Mouse (Mus musculus): ENCODE results near the gene Ier5l.

Gene Ier5l

DNA sequence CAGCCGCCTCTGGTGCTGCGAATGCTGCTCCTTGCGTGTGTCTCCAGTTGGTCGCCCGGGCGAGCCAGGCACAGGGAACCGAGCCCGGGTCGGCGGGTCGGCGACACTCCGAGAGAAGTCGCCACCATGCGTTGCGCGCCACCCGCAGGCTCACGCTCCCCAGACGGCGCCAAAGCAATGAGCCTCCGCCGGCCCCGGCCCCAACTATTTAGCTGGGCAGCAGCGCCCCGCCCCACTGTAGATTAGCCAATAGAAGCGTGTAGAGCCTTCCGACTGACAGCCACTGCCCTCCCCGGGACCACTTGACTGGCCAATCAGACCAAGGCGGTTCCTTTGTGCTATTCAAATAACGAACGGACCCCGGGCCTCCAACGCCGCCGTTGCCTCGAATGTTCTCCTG, at the start of gene Ier5l:
Ier5l (minus strand) TSS at position 181 of the 400 bp plus-strand sequence.
- DNase-seq, result peak; percentile 93

DNA sequence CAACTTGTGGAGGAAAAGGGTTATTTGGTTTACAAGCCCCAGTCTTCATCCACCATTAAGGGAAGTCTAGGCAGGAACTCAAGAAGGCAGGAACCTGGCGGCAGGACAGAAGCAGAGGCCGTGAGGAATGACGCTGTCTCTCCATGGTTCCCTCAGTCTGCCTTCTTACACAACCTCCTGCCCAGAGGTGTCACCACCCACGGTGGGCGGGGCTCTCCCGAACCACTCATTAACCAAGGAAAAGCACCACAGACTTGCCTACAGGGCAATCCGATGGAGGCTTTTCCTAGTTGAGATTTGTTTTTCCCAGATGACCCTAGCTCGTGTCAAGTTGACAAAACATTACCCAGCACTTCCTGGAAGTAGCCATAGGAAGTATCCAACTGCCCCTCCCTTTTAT, 49.7 kb upstream of the Ier5l start:
- DNase-seq, result no peak

DNA sequence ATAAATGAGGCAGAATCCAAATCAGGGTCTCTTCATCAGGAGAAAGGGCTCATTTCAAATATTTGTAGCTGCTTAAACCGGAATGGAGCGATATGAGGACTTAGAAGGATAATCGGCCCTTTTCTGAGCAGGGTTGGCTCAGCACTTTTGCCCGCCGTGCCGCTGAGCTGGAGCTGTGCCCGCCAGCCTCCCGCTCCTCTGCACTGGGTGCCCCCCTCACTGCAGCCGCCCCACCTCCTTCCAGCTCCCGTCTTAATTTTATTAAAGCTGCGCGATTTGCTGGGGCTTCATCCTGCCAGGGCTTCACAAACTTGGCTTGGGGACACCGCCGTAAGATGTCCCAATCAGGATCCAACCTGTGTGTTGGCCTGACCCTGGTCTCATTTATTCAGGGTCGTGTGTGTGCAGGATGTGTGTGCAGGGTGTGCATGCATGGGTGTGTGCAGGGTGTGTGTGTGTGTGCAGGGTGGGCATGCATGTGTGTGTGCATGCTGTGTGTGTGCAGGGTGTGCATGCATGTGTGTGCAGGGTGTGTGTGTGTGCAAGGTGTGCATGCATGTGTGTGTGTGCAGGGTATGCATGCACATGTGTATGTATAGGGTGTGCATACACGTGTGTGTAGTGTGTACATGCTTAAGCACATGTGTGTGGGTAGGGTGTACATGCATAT, 36.8 kb upstream of the Ier5l start:
- peak; percentile 53 for DNase-seq

DNA sequence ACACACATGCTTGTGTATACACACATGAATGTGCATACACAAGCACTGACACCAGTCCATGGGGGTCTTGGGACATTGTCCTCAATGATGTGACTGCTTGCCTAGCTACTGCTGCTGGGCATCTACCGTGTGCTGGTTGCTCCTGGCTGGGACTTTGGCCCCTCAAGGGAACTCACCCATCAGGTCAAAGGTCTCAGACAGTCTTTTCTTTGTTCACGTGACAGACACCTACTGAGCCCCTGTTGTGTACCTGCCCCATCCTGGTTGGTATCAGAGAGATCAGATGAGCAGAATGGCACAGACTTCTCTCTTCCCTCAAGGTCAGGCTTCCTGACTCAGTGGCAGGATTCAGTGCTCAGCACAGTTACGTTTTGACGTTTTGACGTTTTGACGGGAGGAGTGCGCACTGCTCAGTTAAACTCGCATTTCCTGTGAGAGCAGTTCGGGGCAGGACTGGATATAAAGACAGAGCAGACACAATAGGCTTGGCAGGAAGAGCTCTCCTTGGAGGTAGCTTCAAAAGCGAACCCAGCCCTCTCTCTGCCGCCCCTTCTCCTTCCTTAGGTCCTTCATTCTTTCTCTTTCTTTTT, 33.2 kb upstream of the Ier5l start:
- DNase-seq, result no peak

DNA sequence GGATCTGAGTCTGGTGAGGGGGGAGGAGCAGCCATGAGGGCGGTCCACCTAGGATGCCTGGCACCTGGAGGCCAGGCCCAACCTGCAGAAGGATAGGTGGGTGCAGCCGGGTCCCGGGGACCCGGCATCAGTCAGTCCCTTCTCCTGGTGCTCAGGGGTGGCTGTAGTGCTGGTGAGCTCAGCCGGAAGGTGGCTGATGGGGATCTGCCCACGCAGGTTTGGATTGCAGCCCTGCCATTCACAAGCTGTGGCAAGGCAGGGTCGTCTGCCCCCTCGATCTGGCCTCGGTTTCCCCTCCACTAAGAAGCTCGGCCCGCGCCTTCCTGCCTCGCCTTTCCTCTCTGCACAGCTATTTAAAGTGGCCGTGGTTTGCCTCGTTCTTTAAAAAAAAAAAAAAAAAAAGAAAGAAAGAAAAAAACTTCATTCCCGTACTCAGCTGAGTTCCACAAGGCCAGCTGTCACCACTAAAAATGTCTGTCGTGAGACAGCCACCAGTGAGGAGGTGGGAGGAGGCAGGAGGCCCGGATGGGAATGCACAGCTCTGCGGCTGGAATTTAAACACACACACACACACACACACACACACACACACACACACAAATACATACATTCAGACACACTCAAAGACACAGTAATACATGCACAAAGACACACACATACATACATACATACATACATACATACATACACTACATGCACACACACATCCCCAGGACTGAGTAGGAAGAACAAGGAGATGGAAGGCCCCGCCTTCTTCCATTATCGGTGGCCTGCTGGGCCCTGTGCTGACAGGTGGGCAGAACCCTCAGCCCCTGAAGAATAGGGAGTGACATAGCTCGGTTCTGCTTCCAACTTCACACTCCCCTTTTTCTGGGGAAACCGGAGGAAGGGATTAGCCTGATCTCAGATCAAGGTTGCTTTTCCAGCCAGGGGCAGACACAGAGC, 29.9 kb upstream of the Ier5l start:
- peak; percentile 54 for DNase-seq

DNA sequence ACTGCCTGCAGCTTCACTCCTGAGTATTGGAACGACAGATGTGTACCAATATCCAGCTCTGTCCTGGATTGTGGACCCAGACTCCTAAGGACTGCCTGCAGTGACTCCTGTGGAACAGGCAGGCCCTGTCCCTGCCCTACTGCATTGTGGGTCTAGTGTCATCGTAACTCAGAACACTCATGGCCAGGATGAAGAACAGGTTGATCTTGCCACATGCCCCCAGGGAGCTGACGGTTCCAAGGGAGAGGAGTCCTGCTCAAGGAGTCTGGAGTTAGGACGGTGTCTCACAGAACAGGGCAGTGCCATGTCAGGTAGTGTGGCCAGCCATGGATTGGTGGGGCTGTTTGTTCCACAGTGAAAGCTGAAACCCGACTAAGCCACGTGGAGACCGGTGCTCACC, 27.7 kb upstream of the Ier5l start:
- DNase-seq, result no peak

DNA sequence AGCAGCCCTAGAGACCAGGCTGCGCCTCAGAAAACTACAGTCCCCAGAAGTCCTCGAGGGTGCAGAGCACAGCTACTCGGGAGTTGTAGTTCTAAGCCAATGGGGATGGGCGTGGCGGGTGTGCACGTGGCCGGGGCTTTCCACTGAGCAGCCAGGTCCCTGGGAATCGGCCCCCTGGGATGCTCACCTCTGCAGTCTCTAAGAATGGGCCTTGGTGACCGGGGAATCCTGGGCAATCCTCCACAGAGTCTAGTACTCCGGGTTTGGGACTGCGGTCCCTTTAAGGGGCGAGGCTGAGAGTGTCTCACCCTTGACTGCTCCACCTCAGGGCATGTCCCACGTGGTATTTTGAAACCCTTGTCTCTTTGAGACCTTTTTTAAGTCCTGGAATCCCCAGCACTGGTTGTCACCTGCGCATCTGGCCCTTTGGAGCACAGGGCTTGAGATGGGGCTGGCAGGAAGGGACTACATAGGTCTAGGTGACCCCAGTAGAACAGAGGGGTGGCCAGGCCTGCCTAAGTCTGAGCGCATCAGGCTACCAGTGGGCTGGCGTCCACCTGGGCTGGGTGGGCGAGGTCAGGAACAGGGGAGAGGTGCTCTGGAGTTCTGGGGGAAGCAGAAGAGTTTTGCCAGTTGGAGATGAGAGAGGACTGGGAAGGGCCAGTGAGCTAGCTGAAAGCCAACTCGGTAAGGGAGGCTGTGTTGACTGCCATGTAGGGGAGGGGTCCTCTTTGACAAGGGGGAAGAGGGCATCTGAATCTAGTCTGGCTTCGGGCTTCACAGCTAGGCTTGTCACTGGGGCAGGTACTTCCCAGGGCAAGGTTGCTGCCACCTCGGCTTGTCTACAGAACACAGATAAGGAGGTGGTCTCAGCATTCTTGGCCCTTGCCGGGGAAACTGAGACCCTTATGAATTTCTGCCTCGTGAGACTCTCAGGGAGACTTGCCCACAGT, 22.2 kb upstream of the Ier5l start:
- peak; percentile 68 for DNase-seq

DNA sequence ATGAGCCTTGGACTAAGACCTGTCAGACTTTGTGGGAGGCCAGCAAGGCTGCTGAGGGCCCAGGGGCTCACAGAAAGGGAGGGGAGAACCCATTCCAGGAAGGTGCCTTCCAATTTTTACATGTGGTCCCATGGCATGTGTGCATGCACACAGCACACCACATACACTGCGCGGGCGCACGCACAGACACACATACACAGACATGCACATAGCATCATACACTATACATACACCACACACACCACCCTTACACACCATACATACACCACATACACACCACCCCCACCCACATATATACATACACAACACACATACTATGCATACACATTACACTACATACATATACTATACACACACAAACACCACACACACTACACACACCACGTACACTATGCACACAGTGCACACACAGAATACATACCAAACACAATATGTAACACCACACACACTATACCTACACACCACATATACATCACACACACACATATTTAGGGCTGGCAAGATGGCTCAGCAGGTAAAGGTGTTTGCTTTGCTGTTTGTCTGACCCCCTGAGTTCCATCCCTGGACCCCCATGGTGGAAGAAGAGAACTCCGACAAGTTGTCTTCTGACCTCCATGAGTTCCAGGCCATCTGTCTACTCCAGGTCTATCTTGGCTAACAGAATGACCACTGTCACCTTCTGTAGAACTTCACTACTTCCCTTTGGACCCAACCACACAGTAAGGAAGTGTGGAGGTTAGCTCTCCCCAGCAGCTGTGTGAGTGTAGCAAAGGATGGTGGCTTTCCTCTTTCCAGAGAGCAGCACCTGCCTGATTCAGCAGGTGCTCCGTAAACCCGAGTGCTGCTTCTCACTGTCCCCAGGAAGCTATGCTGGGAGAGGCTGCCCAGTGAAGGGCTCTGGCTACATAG, 21.2 kb upstream of the Ier5l start:
- DNase-seq, result no peak

DNA sequence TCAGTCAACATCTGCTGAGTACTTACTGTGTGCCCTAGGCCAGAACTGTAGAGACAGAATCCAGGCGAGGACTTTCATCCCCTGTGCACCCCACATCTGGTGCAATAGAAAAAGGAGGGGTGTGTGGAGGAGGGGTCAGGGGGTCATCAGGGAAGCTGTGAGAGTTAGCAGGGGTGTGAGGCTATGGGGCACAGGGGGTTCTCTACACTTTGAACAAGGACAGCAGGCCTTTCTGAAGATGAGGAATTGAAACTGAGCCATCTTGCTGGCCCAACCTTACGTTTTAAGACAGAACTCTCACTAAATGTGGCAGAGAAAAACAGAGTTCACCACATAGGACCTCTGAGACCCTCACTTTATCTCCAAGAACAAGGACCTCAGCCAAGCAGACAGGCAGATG, 16.4 kb upstream of the Ier5l start:
- no peak for DNase-seq

DNA sequence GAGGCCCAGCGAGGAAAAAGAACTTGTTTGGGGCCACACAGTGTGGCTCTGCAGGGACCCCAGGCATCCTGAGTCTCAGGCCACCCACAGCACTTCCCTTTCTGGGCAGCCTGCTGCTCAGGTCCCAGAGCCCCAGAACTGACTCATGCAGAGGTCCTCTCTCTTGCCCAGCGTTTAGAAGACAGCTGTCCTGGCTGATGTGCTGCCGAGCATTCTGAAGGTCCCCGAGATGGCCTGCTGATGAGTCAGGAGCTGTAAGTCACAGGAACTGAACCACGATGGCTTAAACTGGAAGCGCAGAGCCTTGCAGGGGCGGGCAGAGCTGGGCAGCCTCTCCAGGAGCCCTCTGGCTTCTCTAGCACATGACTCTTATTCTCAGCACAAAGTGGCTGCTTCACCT, 13.6 kb upstream of the Ier5l start:
- DNase-seq, result no peak

DNA sequence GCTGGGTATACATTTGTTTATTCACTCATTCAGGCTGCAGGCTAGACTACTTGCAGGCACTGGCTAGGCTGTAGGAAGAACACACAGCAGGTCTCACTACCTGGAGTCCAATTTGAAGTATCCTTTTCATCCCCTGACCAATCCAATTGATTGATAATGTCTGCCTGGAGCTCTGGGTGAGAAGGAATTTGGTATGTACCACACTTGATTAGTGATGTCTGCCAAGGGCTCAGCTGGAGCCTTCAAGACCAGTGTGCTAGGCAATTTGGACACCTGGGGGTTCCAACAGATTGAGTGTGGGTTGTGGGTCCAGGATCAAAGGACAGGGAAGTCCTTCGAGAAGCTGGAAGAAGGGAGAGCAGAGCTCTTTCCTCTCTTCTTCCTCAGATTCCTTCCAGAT, 4.5 kb upstream of the Ier5l start:
- DNase-seq, result no peak

DNA sequence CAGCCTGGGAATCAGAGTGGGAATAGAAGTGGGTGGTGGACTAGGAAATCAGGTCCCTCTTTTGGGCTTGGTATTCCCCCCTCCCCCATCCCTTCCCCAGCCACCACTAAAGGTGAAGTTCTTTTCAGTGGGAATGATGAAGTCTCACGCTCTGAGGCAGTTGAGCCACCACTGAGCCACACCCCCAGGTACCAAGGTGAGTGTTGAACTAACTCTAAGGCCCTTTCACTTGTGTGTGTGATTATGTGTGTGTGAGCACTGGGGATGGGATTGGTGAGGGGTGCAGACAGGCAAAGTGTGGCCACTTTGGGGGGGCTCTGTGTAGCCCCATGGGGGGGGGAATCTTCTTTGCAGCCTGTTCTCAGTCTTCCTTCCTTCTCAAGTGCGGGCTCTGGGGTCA, 2.2 kb upstream of the Ier5l start:
- no peak for DNase-seq

DNA sequence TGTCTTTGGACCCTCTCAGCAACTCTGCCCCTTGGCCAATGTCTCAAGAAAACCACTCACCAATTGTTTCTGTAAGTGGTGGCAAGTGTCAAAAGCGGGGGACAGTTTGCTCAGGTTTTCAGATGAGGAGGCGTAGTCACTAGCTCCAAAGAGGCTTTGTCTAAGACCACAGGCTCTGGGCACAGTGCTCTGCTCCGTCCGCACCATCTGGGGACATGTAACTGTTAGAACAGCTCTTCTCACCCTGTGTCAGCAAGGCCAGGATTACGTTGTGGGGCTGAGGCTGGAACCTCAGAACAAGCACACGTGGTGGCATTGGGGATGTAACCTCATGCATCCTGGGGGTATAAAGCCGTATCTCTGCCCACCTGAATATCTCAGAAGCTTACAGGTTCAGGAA, 1.4 kb upstream of the Ier5l start:
- no peak for DNase-seq

DNA sequence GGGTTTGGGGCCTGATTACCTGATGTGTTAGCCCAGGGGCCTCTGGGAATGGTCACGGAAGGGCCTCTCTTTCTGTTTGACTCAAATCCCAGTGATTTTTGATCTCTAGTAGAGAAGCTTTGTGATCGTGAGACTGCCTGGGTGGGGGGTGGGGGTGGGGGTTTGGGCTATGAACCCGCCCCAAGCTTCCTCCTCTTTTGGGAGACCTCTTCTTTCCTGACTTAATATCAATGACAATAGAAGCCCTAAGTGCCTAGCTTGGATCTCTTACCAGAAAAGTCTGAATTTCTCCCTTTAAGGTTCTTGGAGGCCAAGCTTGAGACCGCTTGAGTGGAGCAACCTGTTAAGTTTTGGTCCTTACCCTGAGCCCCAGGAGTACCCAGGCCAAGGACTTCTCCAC, 757 bp upstream of the Ier5l start:
- DNase-seq, result no peak

DNA sequence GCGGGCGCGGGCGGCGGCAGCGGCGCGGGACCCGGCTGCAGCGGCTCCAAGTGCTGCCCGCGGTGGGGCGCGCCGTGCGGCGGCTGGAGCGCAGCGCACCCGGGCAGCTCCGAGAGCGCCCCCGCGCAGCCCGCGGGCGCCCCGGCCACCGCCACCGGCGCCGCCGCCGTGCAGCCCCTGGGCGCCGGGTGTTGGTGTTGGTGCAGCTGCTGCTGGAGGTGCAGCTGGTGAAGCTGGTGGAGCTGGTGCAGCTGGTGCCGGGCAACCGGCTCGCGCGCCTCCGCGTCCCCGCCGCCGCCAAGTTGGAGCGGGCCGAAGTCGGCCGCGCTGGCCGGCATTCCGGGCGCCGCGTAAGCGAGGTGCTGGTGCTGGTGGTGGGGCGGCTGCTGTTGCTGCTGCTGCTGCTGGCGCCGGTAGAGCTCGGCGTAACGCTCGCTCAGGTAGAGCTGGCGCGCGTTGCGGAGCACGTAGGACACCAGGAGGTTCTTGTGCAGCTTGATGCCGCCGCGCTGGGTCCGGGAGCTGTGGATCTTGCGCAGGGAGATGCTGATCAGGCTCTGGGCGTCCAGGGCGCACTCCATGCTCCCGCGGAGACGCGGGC, 488 bp downstream of the Ier5l start:
- DNase-seq, result no peak

DNA sequence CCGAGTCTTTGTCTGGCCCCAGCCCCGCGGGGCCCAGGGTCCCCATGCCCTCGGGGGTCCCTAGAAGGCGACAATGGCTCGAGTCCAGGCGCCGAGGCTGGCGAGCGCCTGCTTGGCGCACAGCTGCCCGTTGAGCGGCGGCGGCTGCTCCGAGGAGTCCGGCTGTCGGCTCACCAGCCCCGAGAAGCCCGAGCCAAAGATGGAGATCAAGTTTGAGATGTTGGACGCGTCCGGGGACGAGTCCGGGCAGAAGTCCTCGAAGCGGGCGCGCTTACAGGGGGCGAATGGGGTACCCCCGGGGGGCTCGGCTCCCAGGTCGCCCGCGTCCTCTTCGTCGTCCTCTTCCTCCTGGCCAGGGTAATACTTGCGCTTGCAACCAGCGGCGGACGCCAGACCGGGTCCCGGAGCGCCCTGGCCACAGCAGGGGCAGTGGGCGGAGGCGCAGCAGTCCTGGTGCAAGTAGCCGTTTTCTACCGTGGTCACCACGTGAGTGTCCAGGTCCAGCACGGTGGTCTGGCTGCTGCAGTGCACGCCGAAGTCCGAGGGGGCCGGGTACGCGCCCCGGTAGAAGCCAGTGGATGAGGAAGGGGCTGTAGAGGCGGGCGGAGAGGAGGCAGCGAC, 1.2 kb downstream of the Ier5l start:
- peak; percentile 50 for DNase-seq

DNA sequence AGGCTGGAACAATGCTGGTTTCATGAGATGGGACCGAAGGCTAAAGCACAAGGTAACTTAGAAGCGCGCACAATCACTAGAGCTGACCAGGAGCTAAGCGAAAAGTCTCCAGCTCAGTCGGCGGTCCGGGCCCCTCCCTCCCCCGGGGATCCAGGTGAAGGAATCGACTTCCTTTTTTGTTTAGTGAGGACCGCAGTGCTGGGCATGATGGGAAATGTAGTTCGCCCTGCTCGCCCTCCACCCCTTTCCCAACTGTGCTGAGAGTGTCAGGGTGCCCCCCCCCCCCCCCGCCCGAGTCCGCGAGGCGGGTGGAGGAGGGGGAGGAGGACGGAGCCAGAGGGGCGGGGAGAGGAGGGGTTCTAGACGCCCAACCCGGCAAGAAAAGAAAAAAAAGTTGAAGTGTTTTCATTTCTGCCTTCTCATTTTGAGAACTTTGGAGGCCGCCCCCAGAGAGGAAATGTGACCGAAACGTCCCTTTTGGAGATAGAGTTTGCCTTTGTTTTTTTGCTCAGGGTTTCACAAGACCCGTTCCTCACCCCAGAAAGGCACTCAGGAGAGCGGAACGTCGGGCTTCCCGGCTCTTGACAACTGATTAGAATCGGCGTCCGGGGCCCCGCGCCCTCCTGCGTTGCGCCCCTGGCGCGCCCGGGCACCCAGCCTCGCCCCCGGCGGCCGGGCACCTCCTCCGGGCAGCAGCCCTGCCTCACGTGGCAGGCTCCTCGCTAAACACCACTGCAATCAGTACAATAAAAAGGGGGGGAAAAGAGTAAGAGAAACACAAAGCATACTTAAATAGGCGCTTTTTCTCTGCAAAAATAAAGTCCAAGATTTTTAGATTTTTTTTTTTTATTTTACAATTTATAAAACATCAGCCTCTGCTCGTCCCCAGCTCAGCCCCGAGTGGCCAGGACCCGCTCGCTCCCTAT, 2.0 kb downstream of the Ier5l start:
- DNase-seq, result peak; percentile 49

DNA sequence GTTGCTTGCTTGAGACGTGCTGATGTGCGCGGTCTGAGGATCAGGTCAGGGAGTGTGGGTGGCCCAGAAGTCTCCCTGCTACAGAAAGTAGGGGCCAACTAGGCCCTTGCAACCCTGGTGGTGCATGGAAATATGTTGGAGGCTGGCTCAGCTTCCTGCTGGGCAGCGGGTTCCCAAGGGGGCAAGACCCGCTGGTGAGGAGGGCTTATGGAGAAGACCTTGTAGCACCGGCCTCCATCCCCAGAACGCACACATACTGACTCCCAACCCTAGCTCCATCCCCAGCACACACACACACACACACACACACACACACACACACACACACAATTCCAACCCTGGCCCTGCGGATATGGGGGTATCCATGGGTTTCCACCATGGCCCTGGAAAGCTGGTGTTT, 3.0 kb downstream of the Ier5l start:
- DNase-seq, result no peak

DNA sequence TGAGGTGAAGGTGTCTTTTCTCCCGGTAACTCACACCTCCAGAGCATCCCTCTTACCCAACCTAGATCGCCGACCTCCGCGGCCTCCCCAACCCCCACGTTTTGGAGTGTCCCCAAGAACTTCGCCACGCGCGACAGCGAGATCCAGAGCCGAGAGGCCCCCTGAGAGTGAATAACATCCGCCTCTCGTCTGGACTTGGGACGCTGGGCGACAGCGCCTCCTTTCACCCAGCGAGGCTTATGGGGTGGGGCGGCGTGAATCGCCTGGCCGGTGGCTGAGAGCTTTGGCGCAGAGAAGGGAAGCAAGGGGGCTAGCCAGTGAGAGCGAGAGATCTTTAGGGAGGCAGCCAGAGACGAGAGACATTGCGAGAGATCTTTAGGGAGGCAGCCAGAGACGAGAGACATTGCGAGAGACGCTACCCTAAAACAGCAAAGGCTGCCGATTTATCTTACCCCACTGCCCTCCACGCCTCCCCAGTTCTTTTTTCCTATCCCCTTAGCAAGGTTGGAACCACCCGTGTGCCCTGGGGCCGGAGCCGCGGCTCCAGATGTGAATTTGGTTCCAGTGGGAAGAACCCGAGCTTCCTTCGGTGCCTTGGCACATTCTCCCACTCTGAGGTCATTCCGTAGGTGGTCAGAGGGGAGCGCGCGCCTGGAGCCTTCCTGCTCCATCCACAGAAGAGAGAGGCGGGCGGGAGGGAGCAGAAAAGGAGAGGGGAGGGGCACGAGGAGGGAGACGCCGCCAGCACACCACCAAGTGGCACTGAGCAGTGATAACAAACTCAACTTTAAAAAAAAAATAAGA, 3.7 kb downstream of the Ier5l start:
- peak; percentile 66 for DNase-seq
